Mouse (Mus musculus) erythroblast, embryonic 14.5 days (primary cell): ENCODE measurements around the gene Cdk17. TPM values are rescaled to one million over a fixed set of nuclear protein-coding genes. Genes with fewer than 3 reads are reported as not detected.

Experiments used
- H3K27me3 ChIP-seq: 2 replicates; pipeline ENCODE4 v1.6.1; 2012; ENCODE audit warnings: inconsistent platforms; ENCODE audit not compliant: control insufficient read depth
- H3K36me3 ChIP-seq: 2 replicates; pipeline ENCODE4 v1.6.1; 2012; ENCODE audit warnings: mild to moderate bottlenecking, inconsistent platforms; ENCODE audit not compliant: control insufficient read depth
- H3K4me1 ChIP-seq: 2 replicates; pipeline ENCODE4 v1.6.1; 2012; ENCODE audit warnings: inconsistent platforms; ENCODE audit not compliant: control insufficient read depth
- H3K4me3 ChIP-seq: replicated peaks from 2 replicates; pipeline ENCODE3; 2012; ENCODE audit warnings: moderate library complexity, mild to moderate bottlenecking, inconsistent platforms
- H3K9me3 ChIP-seq: 2 replicates; pipeline ENCODE4 v1.6.1; 2012; ENCODE audit warnings: low read length, inconsistent platforms, mixed read lengths; ENCODE audit not compliant: control insufficient read depth
- GATA1 ChIP-seq: IDR thresholded peaks from 2 replicates; pipeline ENCODE4 v1.6.1; 2012; ENCODE audit warnings: low read length, inconsistent platforms, mixed read lengths
- TAL1 ChIP-seq: IDR thresholded peaks from 3 replicates; pipeline ENCODE4 v1.6.1; 2012; ENCODE audit warnings: low read length, inconsistent platforms, mixed read lengths
- polyA plus RNA-seq: library from polyadenylated mRNA; stranded (reverse); fragments of >175 nt; gene quantifications from 2 replicates; pipeline ENCODE4 v1.2.3, GENCODE M21; 2012

The Cdk17 gene
- polyA plus RNA-seq, 1 experiment: 0.41 TPM

GRCm38 (mm10) chr10:93291843-93292242 is 131.2 kb downstream of the Cdk17 start:
- H3K36me3 ChIP-seq: no peaks in the 10 kb centered on the region
- peaks cover 6% of the 10 kb centered on the region for H3K4me1 ChIP-seq
- TF ChIP-seq TAL1 (no peak), GATA1 (no peak)
- peaks cover 33% of the 10 kb centered on the region for H3K27me3 ChIP-seq
- H3K9me3 ChIP-seq: no peaks in the 10 kb centered on the region
- no peak overlapping the region for H3K4me3 ChIP-seq

GRCm38 (mm10) chr10:93293621-93294020 is 132.9 kb downstream of the Cdk17 start:
- Histone ChIP-seq H3K27me3 (peaks cover 35% of the 10 kb centered on the region), H3K4me1 (peaks cover 4% of the 10 kb centered on the region), H3K36me3 (no peaks in the 10 kb centered on the region), H3K9me3 (no peaks in the 10 kb centered on the region), H3K4me3 (no peak overlapping the region)
- TF ChIP-seq TAL1: no peak
- TF ChIP-seq GATA1: no peak

- Histone ChIP-seq H3K36me3 (no peaks in the 10 kb centered on the region), H3K4me3 (no peak overlapping the region), H3K27me3 (peaks cover 38% of the 10 kb centered on the region), H3K9me3 (no peaks in the 10 kb centered on the region), H3K4me1 (peaks cover 4% of the 10 kb centered on the region)
- no peak for TF ChIP-seq TAL1
- TF ChIP-seq GATA1: no peak
Observed at GRCm38 (mm10) chr10:93294547-93295219, 134.0 kb downstream of the Cdk17 start.

GRCm38 (mm10) chr10:93297774-93298173 is 137.1 kb downstream of the Cdk17 start:
- Histone ChIP-seq H3K4me1 (no peaks in the 10 kb centered on the region), H3K4me3 (no peak overlapping the region), H3K27me3 (peaks cover 34% of the 10 kb centered on the region), H3K36me3 (no peaks in the 10 kb centered on the region), H3K9me3 (no peaks in the 10 kb centered on the region)
- TF ChIP-seq TAL1 (no peak), GATA1 (no peak)

GRCm38 (mm10) chr10:93298208-93298607 is 137.5 kb downstream of the Cdk17 start:
- peaks cover 30% of the 10 kb centered on the region for H3K27me3 ChIP-seq
- TF ChIP-seq TAL1 (no peak), GATA1 (no peak)
- no peaks in the 10 kb centered on the region for H3K36me3 ChIP-seq
- H3K9me3 ChIP-seq: no peaks in the 10 kb centered on the region
- no peaks in the 10 kb centered on the region for H3K4me1 ChIP-seq
- H3K4me3 ChIP-seq: no peak overlapping the region

GRCm38 (mm10) chr10:93301831-93302230 is 141.2 kb downstream of the Cdk17 start:
- TF ChIP-seq TAL1 (no peak), GATA1 (no peak)
- no peaks in the 10 kb centered on the region for H3K36me3 ChIP-seq

GRCm38 (mm10) chr10:93303231-93303630 is 142.6 kb downstream of the Cdk17 start:
- TF ChIP-seq GATA1 (no peak), TAL1 (no peak)
- H3K4me1 ChIP-seq: no peaks in the 10 kb centered on the region
- no peaks in the 10 kb centered on the region for H3K36me3 ChIP-seq
- H3K27me3 ChIP-seq: peaks cover 6% of the 10 kb centered on the region
- H3K9me3 ChIP-seq: no peaks in the 10 kb centered on the region
- H3K4me3 ChIP-seq: no peak overlapping the region

More at GRCm38 (mm10) chr10:93301831-93302230, 141.2 kb downstream of the Cdk17 start:
- Histone ChIP-seq H3K4me1 (no peaks in the 10 kb centered on the region), H3K4me3 (no peak overlapping the region), H3K27me3 (peaks cover 6% of the 10 kb centered on the region; the same call in 1 of the 2 replicates), H3K9me3 (no peaks in the 10 kb centered on the region)

- no peaks in the 10 kb centered on the region for H3K36me3 ChIP-seq
- no peaks in the 10 kb centered on the region; the same call in 1 of the 2 replicates for H3K9me3 ChIP-seq
- peaks cover 2% of the 10 kb centered on the region for H3K4me1 ChIP-seq
- no peak overlapping the region for H3K4me3 ChIP-seq
- no peak for TF ChIP-seq GATA1
- no peak for TF ChIP-seq TAL1
- peaks cover 29% of the 10 kb centered on the region for H3K27me3 ChIP-seq
Observed at GRCm38 (mm10) chr10:93305946-93306345, 145.3 kb downstream of the Cdk17 start.

GRCm38 (mm10) chr10:93306367-93306766 is 145.7 kb downstream of the Cdk17 start:
- Histone ChIP-seq H3K4me3 (no peak overlapping the region), H3K36me3 (no peaks in the 10 kb centered on the region), H3K9me3 (no peaks in the 10 kb centered on the region; the same call in 1 of the 2 replicates), H3K4me1 (peaks cover 2% of the 10 kb centered on the region), H3K27me3 (peaks cover 34% of the 10 kb centered on the region)
- TF ChIP-seq GATA1: no peak
